Mouse (Mus musculus): ENCODE data around the gene Wwc1. TPM values are rescaled to one million over a fixed set of nuclear protein-coding genes. Genes with fewer than 3 reads are reported as not detected.

Gene Wwc1
- polyA plus RNA-seq, 1 experiment from 2014 or later, result 8.5 TPM

- no peaks in the 10 kb centered on the region for H3K36me3 ChIP-seq (ENCODE audit: control insufficient read depth, insufficient read depth, low read length)
- H3K27me3 ChIP-seq (ENCODE audit: control insufficient read depth, insufficient read depth, low read length), result peaks cover 8% of the 10 kb centered on the region
- peak overlapping the region; percentile 25; the same call in 1 of the 2 replicates for H3K4me2 ChIP-seq
- peak overlapping the region; percentile 12; the same call in 1 of the 2 replicates for H3K9ac ChIP-seq (ENCODE audit: low read length)
- H3K4me1 ChIP-seq (ENCODE audit: control insufficient read depth, insufficient read depth, low read length), result peaks cover 48% of the 10 kb centered on the region
- no peak overlapping the region for H3K27ac ChIP-seq (ENCODE audit: low read depth, low read length)
- DNase-seq (ENCODE audit: low spot score, missing footprints) (peak; percentile 85), ATAC-seq (ENCODE audit: low FRiP score) (no peak)
- H3K4me3 ChIP-seq (ENCODE audit: low read depth, low read length), result 0 out of 2 replicates have a peak overlapping the region, but pooled peaks have one; percentile 4
- WGBS, result 34% methylated on average over 6 of the region's 6 CpGs
- H3K9me3 ChIP-seq (ENCODE audit: control insufficient read depth, low read length), result no peaks in the 10 kb centered on the region
Measured at GRCm38 (mm10) chr11:35977096-35977495, 3.2 kb downstream of the Wwc1 start.

GRCm38 (mm10) chr11:35976482-35976881 is 3.8 kb downstream of the Wwc1 start:
- Histone ChIP-seq H3K36me3 (ENCODE audit: control insufficient read depth, insufficient read depth, low read length) (no peaks in the 10 kb centered on the region), H3K4me1 (ENCODE audit: control insufficient read depth, insufficient read depth, low read length) (peaks cover 54% of the 10 kb centered on the region), H3K27me3 (ENCODE audit: control insufficient read depth, insufficient read depth, low read length) (peaks cover 8% of the 10 kb centered on the region), H3K4me3 (ENCODE audit: low read depth, low read length) (no peak overlapping the region), H3K27ac (ENCODE audit: low read depth, low read length) (no peak overlapping the region), H3K4me2 (no peak overlapping the region), H3K9me3 (ENCODE audit: control insufficient read depth, low read length) (no peaks in the 10 kb centered on the region), H3K9ac (ENCODE audit: low read length) (no peak overlapping the region; the same call in 1 of the 2 replicates)
- WGBS, result 8% methylated on average over 6 of the region's 6 CpGs
- ATAC-seq (ENCODE audit: low FRiP score) (peak; percentile 15; the same call in 1 of the 2 replicates), DNase-seq (ENCODE audit: low spot score, missing footprints) (peak; percentile 88)

GRCm38 (mm10) chr11:35974632-35975450 is 5.5 kb downstream of the Wwc1 start:
- H3K27ac ChIP-seq (ENCODE audit: low read depth, low read length), result no peak overlapping the region
- DNase-seq (ENCODE audit: low spot score, missing footprints), result peak; percentile 81
- no peak overlapping the region for H3K9ac ChIP-seq (ENCODE audit: low read length)
- WGBS, result 79% methylated on average over 6 of the region's 6 CpGs
- H3K4me3 ChIP-seq (ENCODE audit: low read depth, low read length), result no peak overlapping the region
- peaks cover 8% of the 10 kb centered on the region for H3K27me3 ChIP-seq (ENCODE audit: control insufficient read depth, insufficient read depth, low read length)
- no peak overlapping the region for H3K4me2 ChIP-seq
- H3K36me3 ChIP-seq (ENCODE audit: control insufficient read depth, insufficient read depth, low read length), result no peaks in the 10 kb centered on the region
- no peaks in the 10 kb centered on the region for H3K9me3 ChIP-seq (ENCODE audit: control insufficient read depth, low read length)
- peaks cover 54% of the 10 kb centered on the region for H3K4me1 ChIP-seq (ENCODE audit: control insufficient read depth, insufficient read depth, low read length)
- no peak for ATAC-seq (ENCODE audit: low FRiP score)

DNA sequence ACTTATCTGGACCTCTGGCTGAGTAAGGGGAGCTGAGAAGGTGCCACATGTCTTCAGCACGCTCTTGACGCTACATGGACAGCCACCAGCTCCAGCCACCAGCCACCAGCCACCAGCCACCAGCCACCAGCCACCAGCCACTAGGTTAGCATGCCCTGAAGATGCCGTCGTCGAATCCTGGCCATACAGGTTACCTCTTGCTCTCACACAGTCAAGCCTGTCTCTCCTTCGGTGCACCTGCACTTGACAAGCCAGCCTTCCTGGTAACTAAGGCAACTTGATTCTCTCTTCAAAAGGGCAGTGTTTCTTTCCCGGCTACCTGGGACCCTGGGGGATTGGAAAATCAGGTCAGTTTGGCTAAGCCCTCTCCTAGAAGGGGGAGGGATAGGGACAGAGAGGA is 7.2 kb downstream of the Wwc1 start:
- no peak overlapping the region; the same call in 1 of the 2 replicates for H3K27ac ChIP-seq (ENCODE audit: low read depth, low read length)
- ATAC-seq (ENCODE audit: low FRiP score) (no peak), DNase-seq (ENCODE audit: low spot score, missing footprints) (peak; percentile 85)
- no peaks in the 10 kb centered on the region for H3K9me3 ChIP-seq (ENCODE audit: control insufficient read depth, low read length)
- WGBS, result 21% methylated on average over 7 of the region's 7 CpGs
- no peaks in the 10 kb centered on the region for H3K36me3 ChIP-seq (ENCODE audit: control insufficient read depth, insufficient read depth, low read length)
- no peak overlapping the region for H3K4me3 ChIP-seq (ENCODE audit: low read depth, low read length)
- peak overlapping the region; percentile 20 for H3K4me2 ChIP-seq
- H3K27me3 ChIP-seq (ENCODE audit: control insufficient read depth, insufficient read depth, low read length), result peaks cover 2% of the 10 kb centered on the region
- peak overlapping the region; percentile 14; the same call in 1 of the 2 replicates for H3K9ac ChIP-seq (ENCODE audit: low read length)
- peaks cover 41% of the 10 kb centered on the region for H3K4me1 ChIP-seq (ENCODE audit: control insufficient read depth, insufficient read depth, low read length)

GRCm38 (mm10) chr11:35972270-35972931 is 7.9 kb downstream of the Wwc1 start:
- WGBS, result 2% methylated on average over 6 of the region's 6 CpGs
- peaks cover 41% of the 10 kb centered on the region for H3K4me1 ChIP-seq (ENCODE audit: control insufficient read depth, insufficient read depth, low read length)
- ATAC-seq (ENCODE audit: low FRiP score), result peak; percentile 66

GRCm38 (mm10) chr11:35970806-35971705 is 9.3 kb downstream of the Wwc1 start:
- Histone ChIP-seq H3K9ac (ENCODE audit: low read length) (no peak overlapping the region), H3K36me3 (ENCODE audit: control insufficient read depth, insufficient read depth, low read length) (no peaks in the 10 kb centered on the region), H3K9me3 (ENCODE audit: control insufficient read depth, low read length) (no peaks in the 10 kb centered on the region), H3K27ac (ENCODE audit: low read depth, low read length) (no peak overlapping the region), H3K27me3 (ENCODE audit: control insufficient read depth, insufficient read depth, low read length) (no peaks in the 10 kb centered on the region; the same call in 1 of the 2 replicates), H3K4me1 (ENCODE audit: control insufficient read depth, insufficient read depth, low read length) (peaks cover 28% of the 10 kb centered on the region), H3K4me2 (no peak overlapping the region), H3K4me3 (ENCODE audit: low read depth, low read length) (no peak overlapping the region)
- ATAC-seq (ENCODE audit: low FRiP score) (no peak), DNase-seq (ENCODE audit: low spot score, missing footprints) (peak; percentile 79)
- WGBS, result 90% methylated on average over 19 of the region's 19 CpGs

More at GRCm38 (mm10) chr11:35972270-35972931, 7.9 kb downstream of the Wwc1 start:
- H3K9me3 ChIP-seq (ENCODE audit: control insufficient read depth, low read length), result no peaks in the 10 kb centered on the region
- H3K36me3 ChIP-seq (ENCODE audit: control insufficient read depth, insufficient read depth, low read length), result no peaks in the 10 kb centered on the region
- DNase-seq (ENCODE audit: low spot score, missing footprints), result peak; percentile 90
- peak overlapping the region; percentile 20 for H3K4me2 ChIP-seq
- peaks cover 2% of the 10 kb centered on the region for H3K27me3 ChIP-seq (ENCODE audit: control insufficient read depth, insufficient read depth, low read length)
- H3K4me3 ChIP-seq (ENCODE audit: low read depth, low read length), result no peak overlapping the region
- peak overlapping the region; percentile 44; the same call in 1 of the 2 replicates for H3K27ac ChIP-seq (ENCODE audit: low read depth, low read length)
- peak overlapping the region; percentile 7; the same call in 1 of the 2 replicates for H3K9ac ChIP-seq (ENCODE audit: low read length)

DNA sequence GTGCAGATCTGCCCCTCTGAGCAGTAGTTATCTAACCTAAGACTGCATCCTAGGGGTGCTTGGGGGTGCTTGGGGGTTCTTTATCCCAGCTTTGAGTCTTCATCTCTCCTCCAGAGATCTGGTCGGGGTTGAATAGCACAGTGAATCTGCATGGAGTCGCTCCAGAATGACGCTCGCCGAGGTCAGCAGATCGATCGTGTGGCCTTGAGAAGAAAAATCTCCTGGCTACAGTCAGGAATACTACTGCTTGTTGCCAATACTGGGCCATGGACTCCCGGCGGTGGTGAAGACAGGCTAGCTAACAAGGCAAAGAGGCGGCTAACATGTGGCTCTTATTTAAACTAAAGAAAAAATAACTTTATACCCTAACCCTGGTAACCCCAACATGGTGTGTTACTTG is 12.0 kb downstream of the Wwc1 start:
- ATAC-seq (ENCODE audit: low FRiP score) (no peak), DNase-seq (ENCODE audit: low spot score, missing footprints) (no peak)
- Histone ChIP-seq H3K4me2 (no peak overlapping the region), H3K27ac (ENCODE audit: low read depth, low read length) (no peak overlapping the region), H3K9me3 (ENCODE audit: control insufficient read depth, low read length) (no peaks in the 10 kb centered on the region), H3K4me1 (ENCODE audit: control insufficient read depth, insufficient read depth, low read length) (peaks cover 19% of the 10 kb centered on the region), H3K27me3 (ENCODE audit: control insufficient read depth, insufficient read depth, low read length) (no peaks in the 10 kb centered on the region), H3K36me3 (ENCODE audit: control insufficient read depth, insufficient read depth, low read length) (no peaks in the 10 kb centered on the region), H3K4me3 (ENCODE audit: low read depth, low read length) (no peak overlapping the region), H3K9ac (ENCODE audit: low read length) (no peak overlapping the region)
- 94% methylated on average over 10 of the region's 10 CpGs for WGBS

DNA sequence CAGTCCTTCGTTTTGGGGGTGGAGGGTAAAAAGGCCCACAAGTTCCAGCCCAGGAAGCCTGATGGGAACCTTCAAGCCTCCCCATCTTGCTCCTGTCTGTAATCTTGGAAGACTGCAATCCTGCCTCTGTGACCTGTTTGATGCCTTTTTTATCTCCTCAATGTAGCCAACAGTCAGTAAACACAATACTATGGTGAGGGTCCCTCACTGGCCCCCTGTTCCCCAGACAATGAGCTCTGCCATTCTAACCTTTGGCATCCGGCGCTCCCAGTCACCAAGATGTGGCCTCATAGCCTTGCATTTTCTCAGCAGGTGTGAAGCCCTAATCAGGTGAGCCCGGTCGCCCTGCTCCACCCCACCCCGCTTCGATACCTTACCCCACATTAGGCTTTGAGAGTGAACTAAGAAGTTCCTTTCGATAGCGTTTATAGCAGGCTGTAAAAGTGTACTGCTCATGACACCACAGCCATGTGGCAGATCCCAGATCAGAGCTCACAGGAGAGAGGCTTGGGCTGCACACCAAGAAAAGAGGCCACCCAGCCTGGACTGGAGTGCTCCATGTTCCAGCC is 16.3 kb downstream of the Wwc1 start:
- Histone ChIP-seq H3K27ac (ENCODE audit: low read depth, low read length) (no peak overlapping the region), H3K4me2 (no peak overlapping the region), H3K36me3 (ENCODE audit: control insufficient read depth, insufficient read depth, low read length) (no peaks in the 10 kb centered on the region), H3K9me3 (ENCODE audit: control insufficient read depth, low read length) (no peaks in the 10 kb centered on the region), H3K4me3 (ENCODE audit: low read depth, low read length) (no peak overlapping the region), H3K9ac (ENCODE audit: low read length) (no peak overlapping the region), H3K27me3 (ENCODE audit: control insufficient read depth, insufficient read depth, low read length) (no peaks in the 10 kb centered on the region), H3K4me1 (ENCODE audit: control insufficient read depth, insufficient read depth, low read length) (0 out of 2 replicates have a peak, but pooled peaks cover 2% of the 10 kb centered on the region)
- 87% methylated on average over 9 of the region's 9 CpGs for WGBS
- ATAC-seq (ENCODE audit: low FRiP score), result no peak
- peak; percentile 64 for DNase-seq (ENCODE audit: low spot score, missing footprints)

Data from midbrain, embryonic 11.5 days (tissue).